Mouse (Mus musculus): ENCODE measurements around the gene Rap2c. TPM values are rescaled to one million over a fixed set of nuclear protein-coding genes. Genes with fewer than 3 reads are reported as not detected.

Gene Rap2c
- polyA plus RNA-seq (2012; rRNA removed) = 21.3 and 23.3 TPM in 2 replicates

DNA sequence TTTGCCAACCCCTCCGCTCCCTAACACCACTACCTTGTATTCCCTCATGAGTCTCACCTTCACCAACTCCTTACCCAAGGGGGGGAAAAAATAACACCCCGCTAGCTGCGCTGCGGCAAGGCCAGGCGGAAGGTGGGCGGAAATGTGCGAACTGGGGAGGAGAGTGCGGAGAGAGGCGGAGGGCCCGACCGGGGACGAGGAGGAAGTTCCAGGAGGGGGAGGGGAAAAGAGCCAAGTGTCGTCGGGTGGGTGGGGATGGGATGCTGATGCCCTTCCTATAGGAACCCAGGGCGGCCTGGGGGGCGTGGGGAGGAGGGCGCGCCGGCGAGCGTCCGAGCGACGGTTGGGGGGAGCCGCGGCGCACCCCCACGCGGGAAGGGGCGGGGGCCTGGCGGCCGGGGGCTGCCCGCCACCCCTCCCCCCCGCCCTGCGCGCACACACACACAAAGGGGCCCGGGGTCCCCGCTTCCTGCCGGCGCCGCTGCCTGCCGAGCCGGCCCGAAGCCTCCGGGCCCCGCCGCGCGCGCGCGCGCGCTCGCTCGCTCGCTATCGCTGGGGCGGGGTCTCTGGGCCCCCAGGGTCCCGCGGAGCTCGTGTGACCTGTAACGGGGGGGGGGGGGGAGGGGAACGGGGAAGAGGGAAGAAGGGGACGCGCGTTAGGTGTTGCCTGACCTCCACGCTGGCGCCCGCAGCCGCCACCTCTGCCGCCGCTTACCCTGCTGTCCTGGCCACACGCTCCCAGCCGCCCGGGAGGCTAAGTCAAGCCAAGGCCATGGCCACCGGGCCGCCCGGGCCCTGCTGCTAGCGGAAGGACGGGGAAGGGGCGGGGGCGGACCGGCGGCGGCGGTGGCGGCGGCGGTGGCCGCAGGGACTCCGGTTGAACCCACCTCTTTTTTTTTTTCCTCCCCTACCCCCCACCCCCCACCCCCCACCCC is at the start of gene Rap2c:
Gene Rap2c, minus strand, starts transcription at position 168 of the 935 bp plus-strand sequence.
- DNase-seq (ENCODE audit: extremely low spot score in 1 of 2, low spot score in 1 of 2) = peak in 1 of 2 experiments; percentile 51

DNA sequence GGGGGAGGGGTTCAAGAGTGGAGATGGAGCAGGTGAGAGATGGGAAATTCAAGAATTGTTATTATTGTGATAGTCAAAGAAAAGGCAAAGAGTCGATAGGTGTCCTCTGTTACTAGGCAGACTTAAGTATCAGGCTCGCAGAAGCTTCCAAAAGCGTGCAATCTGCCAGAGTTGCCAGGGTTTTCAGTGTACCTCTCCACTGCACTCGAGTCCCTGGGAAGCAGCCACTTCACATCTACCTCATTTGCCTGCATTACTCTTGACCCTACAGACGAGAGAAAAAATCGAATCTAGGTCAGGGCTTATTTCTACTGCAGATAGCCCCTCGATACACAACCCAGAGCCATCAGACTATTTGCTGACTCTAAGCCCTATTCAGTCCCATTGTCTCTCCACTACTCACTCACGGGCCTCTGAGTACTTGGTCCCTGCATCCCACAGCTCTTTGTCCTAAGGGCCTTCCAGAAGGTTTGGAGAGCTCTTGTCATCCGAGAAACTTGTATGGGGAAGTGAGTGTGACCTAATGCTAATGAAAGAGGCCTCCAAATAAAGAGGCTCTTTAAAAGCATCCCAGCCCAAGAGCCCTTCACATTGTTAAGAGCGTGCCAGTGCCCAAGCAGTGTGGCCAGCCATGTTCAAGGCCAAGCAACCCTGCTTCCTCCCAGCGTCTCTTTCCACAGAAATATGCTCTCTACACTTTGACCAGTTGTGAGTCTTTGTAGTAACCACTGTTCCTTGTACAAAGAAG is 48.9 kb upstream of the Rap2c start:
- no peak for DNase-seq (ENCODE audit: extremely low spot score in 1 of 2, low spot score in 1 of 2)

GRCm38 (mm10) chrX:51065773-51066172 is 48.0 kb upstream of the Rap2c start:
- peak; percentile 0 to 70 for DNase-seq (ENCODE audit: extremely low spot score in 1 of 2, low spot score in 1 of 2)

DNA sequence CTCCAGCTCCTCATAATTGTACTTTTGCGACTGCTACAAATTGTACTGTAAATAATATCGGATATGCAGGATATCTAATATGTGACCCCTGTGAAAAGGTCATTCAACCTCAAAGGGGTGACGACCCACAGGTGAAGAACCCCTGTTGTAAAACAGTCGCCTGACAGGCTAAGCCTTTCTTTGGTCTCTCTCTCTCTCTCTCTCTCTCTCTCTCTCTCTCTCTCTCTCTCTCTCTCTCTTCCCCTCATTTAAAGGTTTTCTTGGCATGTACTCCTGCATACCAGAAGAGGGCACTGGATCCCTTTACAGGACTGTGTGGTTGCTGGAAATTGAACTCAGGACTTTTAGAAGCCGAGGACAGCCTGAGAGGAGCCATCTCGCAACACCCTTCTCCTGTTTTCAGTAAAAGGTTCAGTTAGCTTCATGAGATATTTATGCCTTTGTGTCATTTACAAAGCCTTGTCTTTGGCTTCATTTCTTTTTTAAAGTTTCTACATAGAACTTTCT is 47.4 kb upstream of the Rap2c start:
- no peak for DNase-seq (ENCODE audit: extremely low spot score in 1 of 2, low spot score in 1 of 2)

- DNase-seq (ENCODE audit: extremely low spot score in 1 of 2, low spot score in 1 of 2) = no peak
Observed at GRCm38 (mm10) chrX:51060220-51060619, 42.4 kb upstream of the Rap2c start.

GRCm38 (mm10) chrX:51058741-51059140 is 40.9 kb upstream of the Rap2c start:
- DNase-seq (ENCODE audit: extremely low spot score in 1 of 2, low spot score in 1 of 2) = no peak

- DNase-seq (ENCODE audit: extremely low spot score in 1 of 2, low spot score in 1 of 2) = no peak
Observed at GRCm38 (mm10) chrX:51058317-51058716, 40.5 kb upstream of the Rap2c start.

GRCm38 (mm10) chrX:51051680-51052461 is 34.1 kb upstream of the Rap2c start:
- no peak for DNase-seq (ENCODE audit: extremely low spot score in 1 of 2, low spot score in 1 of 2)

DNA sequence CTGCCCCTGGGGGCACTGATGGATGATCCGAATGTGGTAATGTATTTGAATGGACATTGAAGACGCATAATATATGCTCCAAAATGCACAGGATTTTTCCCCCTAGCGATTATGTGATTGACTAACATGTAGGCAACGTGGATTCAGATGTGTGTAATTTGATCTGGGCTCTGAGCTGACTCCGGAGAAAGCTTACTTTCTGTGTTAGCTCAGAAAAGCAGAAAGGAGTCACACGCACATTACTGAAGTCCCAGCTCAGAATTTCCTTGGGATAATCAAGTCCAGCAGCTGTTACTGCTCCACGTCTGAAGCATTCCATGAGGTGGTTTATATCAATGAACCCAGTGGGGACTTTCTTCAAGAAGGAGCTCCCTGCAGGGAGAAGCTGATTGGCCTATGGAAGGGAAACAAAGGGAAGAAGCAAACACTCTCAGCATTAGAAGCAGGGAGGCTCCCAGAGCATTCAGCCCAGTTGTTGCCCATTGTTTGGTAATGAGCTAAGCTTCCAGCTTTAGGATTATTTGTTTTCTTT is 17.9 kb upstream of the Rap2c start:
- DNase-seq (ENCODE audit: extremely low spot score in 1 of 2, low spot score in 1 of 2) = no peak

- no peak for DNase-seq (ENCODE audit: extremely low spot score in 1 of 2, low spot score in 1 of 2)
Observed at GRCm38 (mm10) chrX:51019884-51020283, 2.1 kb upstream of the Rap2c start.

- peak; percentile 9 to 63 for DNase-seq (ENCODE audit: extremely low spot score in 1 of 2, low spot score in 1 of 2)
Observed at GRCm38 (mm10) chrX:51018786-51019179, 965 bp upstream of the Rap2c start.

- no peak for DNase-seq (ENCODE audit: extremely low spot score in 1 of 2, low spot score in 1 of 2)
Observed at GRCm38 (mm10) chrX:51016926-51017325, 892 bp downstream of the Rap2c start.

DNA sequence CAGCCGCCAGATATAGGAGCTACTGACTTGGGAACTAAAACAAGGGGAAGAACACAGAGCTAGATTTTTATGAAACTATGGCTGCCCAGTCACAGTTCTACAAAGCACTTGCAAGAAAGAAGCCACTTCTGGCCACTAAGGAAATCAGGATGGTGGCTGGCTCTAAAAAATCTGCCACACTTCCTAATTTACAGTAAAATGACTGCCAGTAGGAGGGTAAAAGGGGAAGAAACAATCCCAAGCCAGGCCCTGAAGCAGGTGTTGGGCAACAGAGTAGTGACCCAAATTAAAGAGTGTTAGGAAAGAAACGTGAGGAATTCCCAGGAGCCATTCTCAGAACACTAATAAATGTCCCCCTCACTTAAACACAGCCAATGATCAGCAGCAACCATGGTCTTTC is 5.5 kb downstream of the Rap2c start:
- DNase-seq (ENCODE audit: extremely low spot score in 1 of 2, low spot score in 1 of 2) = no peak

DNA sequence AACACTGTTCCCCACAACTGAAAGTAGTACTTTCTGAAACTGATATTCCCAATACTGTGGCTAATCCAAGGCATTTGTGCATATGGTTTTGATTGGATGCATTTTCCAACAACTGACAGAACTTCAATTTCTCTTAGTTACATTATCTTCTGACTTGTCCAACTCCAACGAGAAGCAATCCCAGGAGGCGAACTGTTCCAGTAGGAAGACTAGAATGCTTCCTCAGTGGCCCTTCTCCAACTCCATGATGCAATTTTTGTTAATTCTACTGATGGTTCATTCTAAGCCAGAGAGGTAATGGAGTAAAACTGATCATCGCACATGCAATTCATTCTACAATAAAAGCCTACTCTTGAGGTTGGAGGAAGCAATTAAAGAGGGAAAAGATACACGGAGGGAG is 7.5 kb downstream of the Rap2c start:
- DNase-seq (ENCODE audit: extremely low spot score in 1 of 2, low spot score in 1 of 2) = no peak

- no peak for DNase-seq (ENCODE audit: extremely low spot score in 1 of 2, low spot score in 1 of 2)
Observed at GRCm38 (mm10) chrX:51000791-51001190, 17.0 kb downstream of the Rap2c start.

GRCm38 (mm10) chrX:50995310-50995709 is 22.5 kb downstream of the Rap2c start:
- no peak for DNase-seq (ENCODE audit: extremely low spot score in 1 of 2, low spot score in 1 of 2)

GRCm38 (mm10) chrX:50991324-50991723 is 26.5 kb downstream of the Rap2c start:
- no peak for DNase-seq (ENCODE audit: extremely low spot score in 1 of 2, low spot score in 1 of 2)

GRCm38 (mm10) chrX:50989940-50990339 is 27.9 kb downstream of the Rap2c start:
- no peak for DNase-seq (ENCODE audit: extremely low spot score in 1 of 2, low spot score in 1 of 2)

DNA sequence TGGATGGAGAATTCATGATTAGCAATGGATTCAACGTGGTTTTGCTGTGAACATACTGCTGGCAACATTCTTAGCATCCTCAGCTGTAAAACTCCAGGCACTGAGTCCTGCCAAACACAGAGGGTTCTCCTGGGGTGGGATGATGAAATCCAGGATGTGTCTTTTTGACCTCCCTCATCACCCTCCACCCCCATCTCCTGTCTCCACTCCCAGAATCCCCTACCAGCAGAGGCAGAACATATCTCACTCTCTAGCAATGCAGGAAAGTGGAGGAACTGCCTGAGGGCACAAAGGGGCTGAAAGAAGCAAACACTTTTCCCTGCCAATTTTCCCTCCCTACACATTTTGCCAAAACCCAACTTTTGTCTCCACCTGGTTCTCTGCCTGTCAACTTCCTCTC is 29.2 kb downstream of the Rap2c start:
- DNase-seq (ENCODE audit: extremely low spot score in 1 of 2, low spot score in 1 of 2) = no peak

- peak; percentile 1 to 42 for DNase-seq (ENCODE audit: extremely low spot score in 1 of 2, low spot score in 1 of 2)
Observed at GRCm38 (mm10) chrX:50978428-50978827, 39.4 kb downstream of the Rap2c start.

All from frontal cortex, adult 2 months (tissue).